Mouse (Mus musculus) small intestine, adult 2 months (tissue): ENCODE results near the gene Pde4b.

ENCODE experiments used
- CTCF ChIP-seq: fragments of 200-500 bp; IDR thresholded peaks from 2 replicates; pipeline ENCODE4 v1.5.1; 2012; ENCODE audit warnings: low read depth, mild to moderate bottlenecking, control low read depth, inconsistent platforms, low read length, moderate library complexity, mixed read lengths; ENCODE audit not compliant: insufficient replicate concordance, insufficient read length; ENCODE audit errors: extremely low read depth
- POLR2A ChIP-seq: fragments of 200-500 bp; IDR thresholded peaks from 2 replicates; pipeline ENCODE4 v1.6.1; 2012; ENCODE audit warnings: low read depth, mild to moderate bottlenecking, control low read depth, inconsistent platforms, low read length, moderate library complexity

GRCm38 (mm10) chr4:102478104-102478503 is 390.8 kb downstream of the Pde4b start:
- TF ChIP-seq POLR2A (no peak), CTCF (no peak)
